Mouse (Mus musculus): ENCODE data around the gene Farsa. TPM values are rescaled to one million over a fixed set of nuclear protein-coding genes. Genes with fewer than 3 reads are reported as not detected.

Gene Farsa
- 108 and 112 TPM in 2 replicates for polyA plus RNA-seq (2015; fragmentation: Nextera tagmentation; extraction: Ambion mirVana)

DNA sequence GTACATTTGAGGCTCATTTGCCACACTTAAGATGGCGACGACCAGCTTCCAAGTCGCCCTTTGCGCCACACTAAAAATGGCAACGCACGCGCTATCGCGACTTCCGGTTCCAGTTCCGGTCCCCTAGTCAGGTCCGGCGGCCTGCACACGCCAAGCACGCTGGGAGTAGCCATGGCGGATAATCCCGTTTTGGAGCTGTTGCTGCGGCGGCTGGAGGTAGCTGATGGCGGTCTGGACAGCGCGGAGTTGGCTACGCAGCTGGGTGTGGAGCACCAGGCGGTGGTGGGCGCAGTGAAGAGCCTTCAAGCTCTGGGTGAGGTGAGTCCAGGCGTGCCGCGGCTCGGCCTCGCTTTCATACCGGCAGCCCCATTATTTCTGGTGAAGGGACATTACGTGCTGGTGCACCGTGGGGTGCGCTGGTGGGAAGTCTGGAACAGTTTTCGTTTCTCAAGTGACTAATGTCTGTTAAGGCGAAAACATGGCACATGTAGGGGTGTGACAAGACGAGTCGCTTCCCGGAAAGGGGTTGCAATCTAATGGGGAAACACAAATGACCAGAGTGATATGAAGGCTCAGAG, at the start of gene Farsa:
Gene Farsa (plus strand): TSS at position 126 of the 578 bp plus-strand sequence.
- H3K27me3 ChIP-seq: no peaks in the 10 kb centered on the region
- under 1% methylated on average over 39 of the region's 39 CpGs for WGBS
- H3K36me3 ChIP-seq: peaks cover 27% of the 10 kb centered on the region
- ATAC-seq (ENCODE audit: low FRiP score, low read depth): peak; percentile 94
- peak within 1 kb of the TSS; percentile 79 for H3K27ac ChIP-seq (replicated peaks)
- no peaks in the 10 kb centered on the region for H3K9me3 ChIP-seq
- H3K4me1 ChIP-seq (replicated peaks): peaks cover 21% of the 10 kb centered on the region
- H3K4me2 ChIP-seq: peak within 1 kb of the TSS; percentile 82
- peak within 1 kb of the TSS; percentile 83 for H3K9ac ChIP-seq
- peak within 1 kb of the TSS; percentile 76 for H3K4me3 ChIP-seq

DNA sequence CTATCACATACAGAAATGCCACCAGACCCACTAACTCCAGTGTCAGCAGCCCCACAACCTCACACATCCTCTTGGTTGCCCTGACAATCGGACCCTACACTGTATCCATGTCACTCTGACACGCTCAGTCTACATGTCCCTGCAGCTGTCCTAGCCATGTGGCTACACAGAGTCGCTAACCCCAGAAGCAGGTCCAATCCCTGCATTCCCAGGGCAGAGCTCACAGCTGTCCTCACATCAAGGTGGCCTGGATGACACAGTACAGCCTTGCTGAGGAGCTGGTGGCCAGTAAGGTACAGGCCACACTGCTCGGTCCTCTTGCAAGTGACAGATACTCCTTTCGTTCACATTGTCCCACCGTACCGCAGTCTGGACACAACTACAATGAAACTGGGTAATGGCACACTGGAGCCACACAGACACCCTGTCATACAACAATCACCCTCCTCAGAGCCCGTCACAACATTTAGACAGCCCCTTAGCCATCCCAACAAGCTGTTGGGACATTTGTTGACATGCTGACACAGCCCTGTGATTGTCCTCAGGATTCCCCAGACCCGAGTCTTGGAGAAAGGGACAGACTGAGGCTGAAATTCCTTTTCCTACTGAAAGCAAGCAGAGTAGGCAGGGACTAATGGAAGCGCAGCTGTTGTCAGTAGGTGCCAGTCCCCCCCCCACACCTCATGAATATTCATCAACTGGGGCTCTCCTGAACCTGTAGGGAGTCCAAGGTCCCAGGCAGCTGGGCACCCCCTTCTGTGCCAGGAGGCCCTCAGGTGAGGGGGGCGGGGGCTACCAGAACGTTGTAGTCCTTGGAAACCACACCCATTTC, 47.5 kb upstream of the Farsa start:
- WGBS: 49% methylated on average over 12 of the region's 12 CpGs
- no peak overlapping the region for H3K4me2 ChIP-seq
- H3K9me3 ChIP-seq: no peaks in the 10 kb centered on the region
- peaks cover 31% of the 10 kb centered on the region for H3K4me1 ChIP-seq (replicated peaks)
- no peaks in the 10 kb centered on the region for H3K36me3 ChIP-seq
- H3K27me3 ChIP-seq: 0 out of 2 replicates have a peak, but pooled peaks cover 18% of the 10 kb centered on the region
- no peak overlapping the region for H3K9ac ChIP-seq
- H3K27ac ChIP-seq (replicated peaks): peak overlapping the region; percentile 3; the same call in 1 of the 2 replicates
- ATAC-seq (ENCODE audit: low FRiP score, low read depth): no peak
- no peak overlapping the region for H3K4me3 ChIP-seq

DNA sequence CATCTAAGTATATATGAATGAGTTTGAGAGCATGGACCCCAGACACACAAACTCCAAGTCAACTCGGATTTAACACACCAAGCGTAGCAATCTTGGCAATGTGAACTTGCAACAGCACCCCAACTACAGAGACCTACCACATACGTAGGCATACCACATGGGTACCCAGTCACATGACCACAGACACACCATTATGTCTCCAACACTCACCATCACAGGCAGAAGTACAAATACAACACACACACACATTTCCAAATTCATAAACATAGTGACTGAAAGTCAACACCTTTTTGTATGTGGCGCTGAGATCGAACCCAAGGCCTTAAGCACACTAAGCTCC, 46.9 kb upstream of the Farsa start:
- no peak for ATAC-seq (ENCODE audit: low FRiP score, low read depth)
- no peaks in the 10 kb centered on the region for H3K36me3 ChIP-seq
- no peak overlapping the region for H3K27ac ChIP-seq (replicated peaks)
- H3K4me3 ChIP-seq: no peak overlapping the region
- 0 out of 2 replicates have a peak, but pooled peaks cover 13% of the 10 kb centered on the region for H3K27me3 ChIP-seq
- no peak overlapping the region for H3K9ac ChIP-seq
- peaks cover 37% of the 10 kb centered on the region for H3K4me1 ChIP-seq (replicated peaks)
- H3K9me3 ChIP-seq: no peaks in the 10 kb centered on the region
- WGBS: 72% methylated on average over 5 of the region's 5 CpGs
- H3K4me2 ChIP-seq: no peak overlapping the region

DNA sequence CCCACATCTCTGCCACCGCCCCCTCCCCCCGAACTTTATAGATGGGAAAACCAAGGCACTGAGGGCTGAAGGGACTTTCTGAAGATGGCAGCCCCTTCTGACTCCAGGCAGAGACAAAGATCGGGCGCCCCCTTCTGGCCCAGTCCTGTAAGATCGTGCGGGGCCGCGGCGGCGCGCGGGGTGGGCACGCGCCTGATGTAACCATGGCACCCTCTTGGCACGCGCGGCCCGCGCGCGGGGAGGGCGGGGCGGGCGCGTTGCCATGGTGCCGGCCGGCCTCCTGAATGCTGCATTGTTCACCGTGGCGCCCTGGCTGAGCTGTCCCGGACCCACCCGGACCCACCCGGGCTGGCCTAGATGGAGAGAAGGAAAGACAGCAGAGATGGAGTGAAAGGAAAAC, 45.9 kb upstream of the Farsa start:
- Histone ChIP-seq H3K36me3 (no peaks in the 10 kb centered on the region), H3K27me3 (0 out of 2 replicates have a peak, but pooled peaks cover 10% of the 10 kb centered on the region), H3K4me2 (peak overlapping the region; percentile 71), H3K4me3 (peak overlapping the region; percentile 37), H3K9ac (peak overlapping the region; percentile 38), H3K9me3 (no peaks in the 10 kb centered on the region), H3K4me1 (replicated peaks) (peaks cover 42% of the 10 kb centered on the region), H3K27ac (replicated peaks) (peak overlapping the region; percentile 67)
- ATAC-seq (ENCODE audit: low FRiP score, low read depth): peak; percentile 87
- under 1% methylated on average over 32 of the region's 32 CpGs for WGBS

DNA sequence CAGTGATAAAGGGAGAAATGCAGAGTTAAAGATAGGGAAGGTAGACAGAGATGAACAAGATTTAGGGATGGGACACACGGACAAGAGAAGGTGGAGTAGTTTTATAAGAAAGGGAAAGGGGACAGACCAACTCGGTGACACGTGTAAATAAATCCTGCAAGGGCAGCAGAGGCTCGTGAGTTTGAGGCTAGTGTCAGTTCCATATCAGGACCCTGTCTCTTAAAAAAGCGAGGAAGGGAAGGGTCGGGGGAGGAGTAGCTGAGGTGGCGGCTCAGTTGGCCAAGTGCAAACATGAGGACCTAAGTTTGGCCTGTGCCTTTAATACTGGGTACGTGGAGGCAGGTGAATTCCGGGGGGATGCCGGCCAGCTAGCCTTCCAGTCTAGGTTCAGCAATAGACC, 45.5 kb upstream of the Farsa start:
- H3K27me3 ChIP-seq: 0 out of 2 replicates have a peak, but pooled peaks cover 10% of the 10 kb centered on the region
- H3K9ac ChIP-seq: peak overlapping the region; percentile 38
- no peak for ATAC-seq (ENCODE audit: low FRiP score, low read depth)
- H3K9me3 ChIP-seq: no peaks in the 10 kb centered on the region
- peak overlapping the region; percentile 37 for H3K4me3 ChIP-seq
- no peaks in the 10 kb centered on the region for H3K36me3 ChIP-seq
- WGBS: 12% methylated on average over 10 of the region's 10 CpGs
- H3K27ac ChIP-seq (replicated peaks): peak overlapping the region; percentile 67
- H3K4me1 ChIP-seq (replicated peaks): peaks cover 42% of the 10 kb centered on the region
- peak overlapping the region; percentile 71 for H3K4me2 ChIP-seq

DNA sequence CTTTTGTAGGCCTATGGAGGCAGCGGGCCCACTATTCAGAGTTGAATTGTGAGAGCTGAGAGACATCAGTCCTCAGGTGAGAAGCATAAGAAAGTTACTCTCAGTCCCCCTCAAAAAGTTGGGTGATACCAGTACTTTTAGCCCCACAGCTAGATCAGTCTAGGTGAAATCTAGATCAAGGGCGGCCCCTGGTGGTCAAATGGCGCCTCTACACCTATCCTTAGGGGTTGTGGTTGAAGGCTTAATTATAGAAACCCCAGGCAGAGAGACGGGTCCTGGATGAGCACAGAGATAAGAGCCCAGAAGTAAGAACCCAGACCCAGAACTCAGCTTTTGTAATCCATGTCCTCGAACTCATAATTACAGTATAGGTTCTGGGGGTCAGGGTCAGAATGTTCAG, 43.7 kb upstream of the Farsa start:
- Histone ChIP-seq H3K27ac (replicated peaks) (no peak overlapping the region), H3K36me3 (no peaks in the 10 kb centered on the region), H3K4me2 (no peak overlapping the region), H3K27me3 (0 out of 2 replicates have a peak, but pooled peaks cover 10% of the 10 kb centered on the region), H3K9ac (no peak overlapping the region), H3K9me3 (no peaks in the 10 kb centered on the region), H3K4me1 (replicated peaks) (peaks cover 42% of the 10 kb centered on the region), H3K4me3 (no peak overlapping the region)
- ATAC-seq (ENCODE audit: low FRiP score, low read depth): no peak
- 1% methylated on average over 5 of the region's 5 CpGs for WGBS

DNA sequence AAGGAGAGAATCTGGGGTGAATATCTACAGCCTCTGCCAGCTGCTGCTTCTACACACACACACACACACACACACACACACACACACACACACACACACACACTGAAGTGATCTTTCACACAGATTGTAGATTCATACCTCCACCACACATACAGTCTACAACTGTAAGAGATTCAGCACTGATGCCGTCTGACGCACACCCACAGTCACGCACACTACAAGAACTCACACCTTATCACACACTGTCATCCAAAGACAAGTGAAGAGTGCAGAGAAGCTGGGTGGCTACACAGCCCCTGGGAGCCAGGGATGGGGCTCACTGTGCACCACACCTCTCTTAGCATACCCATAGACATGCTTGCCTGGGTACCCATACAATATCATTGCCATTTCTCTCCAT, 43.0 kb upstream of the Farsa start:
- H3K4me2 ChIP-seq: no peak overlapping the region
- no peak for ATAC-seq (ENCODE audit: low FRiP score, low read depth)
- 0 out of 2 replicates have a peak, but pooled peaks cover 3% of the 10 kb centered on the region for H3K27me3 ChIP-seq
- H3K4me1 ChIP-seq (replicated peaks): peaks cover 41% of the 10 kb centered on the region
- 76% methylated on average over 3 of the region's 3 CpGs for WGBS
- H3K9me3 ChIP-seq: no peaks in the 10 kb centered on the region
- H3K36me3 ChIP-seq: no peaks in the 10 kb centered on the region
- no peak overlapping the region for H3K4me3 ChIP-seq
- H3K9ac ChIP-seq: no peak overlapping the region
- H3K27ac ChIP-seq (replicated peaks): peak overlapping the region; percentile 79

DNA sequence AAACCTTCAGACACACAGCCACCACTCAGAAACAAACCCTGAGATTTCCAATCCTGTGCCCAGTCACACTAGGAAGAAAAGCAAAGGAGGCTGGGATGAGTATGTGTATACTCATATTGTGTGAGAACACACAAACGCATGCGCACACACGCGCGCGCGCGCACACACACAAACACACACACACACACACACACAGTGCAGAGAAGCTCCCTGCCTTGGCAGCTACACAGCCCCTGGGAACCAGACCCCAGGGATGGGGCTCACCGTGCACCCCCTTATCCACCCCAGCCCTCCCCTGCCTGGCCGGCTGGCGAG, 42.6 kb upstream of the Farsa start:
- peak; percentile 39 for ATAC-seq (ENCODE audit: low FRiP score, low read depth)
- H3K4me1 ChIP-seq (replicated peaks): peaks cover 38% of the 10 kb centered on the region
- H3K27me3 ChIP-seq: 0 out of 2 replicates have a peak, but pooled peaks cover 3% of the 10 kb centered on the region
- H3K9ac ChIP-seq: no peak overlapping the region
- 0 out of 2 replicates have a peak overlapping the region, but pooled peaks have one; percentile 7 for H3K4me2 ChIP-seq
- H3K4me3 ChIP-seq: no peak overlapping the region
- peak overlapping the region; percentile 79 for H3K27ac ChIP-seq (replicated peaks)
- H3K36me3 ChIP-seq: no peaks in the 10 kb centered on the region
- WGBS: 56% methylated on average over 11 of the region's 11 CpGs
- no peaks in the 10 kb centered on the region for H3K9me3 ChIP-seq

DNA sequence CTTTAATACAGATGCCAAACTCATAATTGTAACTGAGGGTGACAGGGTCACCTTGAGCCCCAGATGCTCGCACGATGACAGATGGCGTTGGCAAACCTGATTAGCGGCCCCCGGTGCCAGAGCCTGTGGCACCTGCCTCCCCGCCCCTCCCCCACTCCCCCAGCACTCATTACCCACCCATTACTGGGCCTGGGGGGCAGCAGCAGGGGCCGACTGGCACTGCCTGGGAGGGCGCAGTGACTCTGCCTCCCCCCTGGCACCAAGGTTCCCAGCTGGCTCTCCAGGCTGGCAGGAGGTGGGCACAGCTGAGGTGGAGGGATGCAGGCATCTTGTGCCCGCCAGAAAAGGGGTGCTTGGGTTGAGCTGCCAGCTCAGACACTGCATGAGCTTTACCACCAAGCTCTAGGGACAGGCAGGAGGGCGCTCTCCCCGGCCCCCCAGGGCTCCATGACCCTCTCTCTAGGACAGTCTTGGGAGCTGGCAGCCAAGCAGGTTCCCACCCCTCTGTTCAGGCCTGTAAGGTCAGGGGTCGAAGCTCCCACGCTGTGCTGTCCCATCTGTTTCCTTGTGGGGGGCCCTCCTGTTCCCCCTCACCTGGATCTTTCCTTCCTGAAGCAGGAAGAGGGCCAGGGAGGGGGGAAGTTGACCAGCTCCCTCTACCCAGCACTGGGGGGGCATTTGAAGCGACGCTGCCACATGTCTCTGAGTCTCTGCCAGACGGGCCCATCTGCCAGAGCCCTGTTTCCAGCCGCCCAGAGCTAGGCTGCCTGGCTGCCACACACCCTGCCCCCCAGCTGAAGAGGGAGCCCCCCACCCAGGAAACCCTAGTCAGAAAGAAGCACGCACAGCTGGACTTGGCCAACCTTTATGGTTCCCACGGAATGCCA, 42.0 kb upstream of the Farsa start:
- peak overlapping the region; percentile 79 for H3K27ac ChIP-seq (replicated peaks)
- H3K4me3 ChIP-seq: no peak overlapping the region
- peaks cover 32% of the 10 kb centered on the region for H3K4me1 ChIP-seq (replicated peaks)
- H3K27me3 ChIP-seq: no peaks in the 10 kb centered on the region
- no peaks in the 10 kb centered on the region for H3K36me3 ChIP-seq
- no peaks in the 10 kb centered on the region for H3K9me3 ChIP-seq
- 21% methylated on average over 19 of the region's 19 CpGs for WGBS
- peak; percentile 27 for ATAC-seq (ENCODE audit: low FRiP score, low read depth)
- H3K9ac ChIP-seq: no peak overlapping the region
- 0 out of 2 replicates have a peak overlapping the region, but pooled peaks have one; percentile 7 for H3K4me2 ChIP-seq

DNA sequence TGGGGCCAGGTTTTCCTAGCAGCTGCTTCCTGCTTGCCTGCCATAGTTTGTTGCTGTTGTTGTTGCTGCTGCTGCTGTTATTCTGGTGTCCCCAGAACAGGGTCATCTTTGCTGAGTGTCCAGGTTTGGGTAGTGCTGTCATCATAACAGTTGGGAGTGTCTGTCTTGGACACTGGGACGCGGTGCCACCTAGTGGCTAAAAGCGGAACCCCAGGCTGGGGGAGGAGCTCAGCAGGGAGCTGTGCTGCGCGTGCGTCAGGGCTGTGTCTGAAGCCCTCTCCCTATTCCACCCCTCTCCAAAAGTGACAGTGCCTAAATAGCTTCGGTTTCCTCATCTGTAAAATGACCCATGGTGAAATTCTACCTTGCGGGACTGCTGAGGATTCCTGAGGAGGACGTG, 41.2 kb upstream of the Farsa start:
- H3K4me2 ChIP-seq: no peak overlapping the region
- no peaks in the 10 kb centered on the region for H3K9me3 ChIP-seq
- H3K4me1 ChIP-seq (replicated peaks): peaks cover 29% of the 10 kb centered on the region
- no peak overlapping the region for H3K4me3 ChIP-seq
- H3K27me3 ChIP-seq: no peaks in the 10 kb centered on the region
- H3K9ac ChIP-seq: no peak overlapping the region
- no peaks in the 10 kb centered on the region for H3K36me3 ChIP-seq
- WGBS: 16% methylated on average over 9 of the region's 9 CpGs
- peak overlapping the region; percentile 79 for H3K27ac ChIP-seq (replicated peaks)
- ATAC-seq (ENCODE audit: low FRiP score, low read depth): peak; percentile 44

DNA sequence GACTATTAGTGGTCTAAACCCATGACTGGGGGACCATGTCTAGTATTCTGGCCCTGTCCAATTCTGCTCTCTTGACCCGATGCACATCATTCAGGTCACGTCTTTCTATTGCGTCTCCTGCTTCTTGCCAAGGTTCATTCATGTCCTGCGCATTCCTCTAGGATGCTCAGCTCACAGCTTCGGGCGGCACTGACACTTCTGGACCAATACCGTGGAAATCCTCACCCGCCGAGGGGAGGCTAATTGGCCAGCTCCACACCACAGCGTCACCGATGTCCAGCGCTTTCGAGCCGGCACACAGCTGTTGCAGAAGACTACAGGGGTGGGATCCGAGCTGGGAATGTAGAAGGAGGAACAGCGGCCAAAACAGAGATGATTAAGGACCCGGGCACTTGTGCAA, 40.7 kb upstream of the Farsa start:
- H3K27me3 ChIP-seq: no peaks in the 10 kb centered on the region
- H3K4me3 ChIP-seq: no peak overlapping the region
- H3K36me3 ChIP-seq: no peaks in the 10 kb centered on the region
- H3K27ac ChIP-seq (replicated peaks): no peak overlapping the region
- H3K4me1 ChIP-seq (replicated peaks): peaks cover 24% of the 10 kb centered on the region
- no peaks in the 10 kb centered on the region for H3K9me3 ChIP-seq
- no peak overlapping the region for H3K9ac ChIP-seq
- no peak overlapping the region for H3K4me2 ChIP-seq
- no peak for ATAC-seq (ENCODE audit: low FRiP score, low read depth)
- 72% methylated on average over 17 of the region's 17 CpGs for WGBS

Data from hindbrain, embryonic 15.5 days (tissue).